ENCODE assay signal across 8 mouse cellular contexts in the genomic region with DNA sequence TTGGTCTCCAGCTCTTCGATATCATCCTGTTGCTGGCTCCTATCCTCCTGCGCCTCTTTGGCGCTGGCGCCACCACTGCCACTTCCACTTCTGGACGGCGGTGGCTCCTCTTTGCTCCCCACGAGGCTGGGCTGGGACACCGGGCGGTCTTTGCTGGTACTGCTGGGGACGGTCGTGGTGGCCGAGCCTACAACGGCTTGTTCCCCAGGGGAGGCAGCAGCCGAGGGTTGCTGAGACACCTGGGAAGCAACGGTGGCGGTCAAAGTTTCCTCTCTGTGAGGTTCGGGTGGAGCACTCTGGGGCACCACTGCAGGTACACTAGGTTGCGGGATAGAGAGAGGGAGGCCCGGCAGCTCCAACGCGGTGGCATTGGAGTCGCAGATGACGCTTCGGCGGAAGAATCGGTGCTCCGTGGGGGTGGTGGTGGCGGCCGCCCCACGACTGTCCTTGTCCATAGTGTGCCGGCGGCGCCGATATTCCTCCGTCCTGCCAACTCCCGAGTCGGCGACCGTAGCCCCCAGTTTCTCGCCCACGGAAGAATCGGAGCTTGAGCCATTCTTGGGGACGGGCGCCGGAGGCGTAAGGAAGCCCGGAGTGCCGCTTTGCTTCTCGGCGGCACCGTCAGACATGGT. TPM values are rescaled to one million over a fixed set of nuclear protein-coding genes. Genes with fewer than 3 reads are reported as not detected.
DNase-seq lines count a peak whose midpoint lies in the region; ATAC-seq and TF ChIP-seq lines count a peak whose summit lies in the region.

No protein-coding gene starts in this region.

- H3K4me2 ChIP-seq in kidney, embryonic 14.5 days (replicated peaks; ENCODE audit: low read depth, low read length) = peak overlapping the region; percentile 85

- 0% methylated on average over 51 of the region's 51 CpGs for WGBS in heart, embryonic 10.5 days
- under 1% methylated on average over 51 of the region's 51 CpGs for WGBS in kidney, embryonic 14.5 days
- under 1% methylated on average over 51 of the region's 51 CpGs for WGBS in liver, adult 2 months

- TF ChIP-seq CTCF in embryonic fibroblast, embryonic 13.5 days (IDR thresholded peaks at IDR 0.05; ENCODE audit: borderline replicate concordance, insufficient read depth, low read length) = no peak
- TF ChIP-seq CTCF in liver, adult 2 months (IDR thresholded peaks at IDR 0.05; ENCODE audit: low read depth, low read length) = peak; percentile 64

- peak; percentile 88 to 90 for DNase-seq in B cell, adult 2 months
- DNase-seq in adrenal gland, postnatal 4 days (ENCODE audit: low spot score in 2 of 2) = peak; percentile 49 to 69
- peak; percentile 93 for DNase-seq in heart, embryonic 10.5 days (ENCODE audit: low spot score)
- DNase-seq in liver, adult 2 months (ENCODE audit: extremely low read depth, low read depth, low spot score) = no peak
- peak; percentile 60 to 83 for DNase-seq in monocyte, adult 2 months (ENCODE audit: low read depth in 1 of 2, low spot score in 2 of 2)
- DNase-seq in spleen, postnatal 14 days (ENCODE audit: low spot score in 2 of 2) = peak; percentile 58 to 76

- ATAC-seq in kidney, embryonic 14.5 days (ENCODE audit: low FRiP score, low TSS enrichment) = peak; percentile 18; the same call in 1 of the 2 replicates

- TF ChIP-seq POLR2A in embryonic fibroblast, embryonic 13.5 days (IDR thresholded peaks at IDR 0.05; ENCODE audit: low read depth, low read length) = no peak
- TF ChIP-seq POLR2A in liver, adult 2 months (IDR thresholded peaks at IDR 0.05; ENCODE audit: extremely low read depth, insufficient read depth, low read length) = no peak

- H3K79me2 ChIP-seq in liver, adult 2 months (ENCODE audit: control insufficient read depth, insufficient read depth, low read length) = 0 out of 2 replicates have a peak, but pooled peaks cover 10% of the 10 kb centered on the region

- peak overlapping the region; percentile 89 for H3K9ac ChIP-seq in kidney, embryonic 14.5 days (ENCODE audit: low read depth, low read length)
- H3K9ac ChIP-seq in liver, adult 2 months (ENCODE audit: low read depth, low read length) = peak overlapping the region; percentile 90

- peak overlapping the region; percentile 73 for H3K4me3 ChIP-seq in embryonic fibroblast, embryonic 13.5 days (ENCODE audit: insufficient read depth, low read length)
- peak overlapping the region; percentile 97 for H3K4me3 ChIP-seq in heart, embryonic 10.5 days
- H3K4me3 ChIP-seq in kidney, embryonic 14.5 days (ENCODE audit: low read length) = peak overlapping the region; percentile 98
- H3K4me3 ChIP-seq in liver, adult 2 months (ENCODE audit: insufficient read depth, low read depth, low read length) = peak overlapping the region; percentile 80

- no peaks in the 10 kb centered on the region for H3K27me3 ChIP-seq in heart, embryonic 10.5 days (ENCODE audit: insufficient read depth, poor library complexity, severe bottlenecking)
- no peaks in the 10 kb centered on the region for H3K27me3 ChIP-seq in kidney, embryonic 14.5 days (ENCODE audit: control insufficient read depth, insufficient read depth, low read length)
- no peaks in the 10 kb centered on the region for H3K27me3 ChIP-seq in liver, adult 2 months (ENCODE audit: control insufficient read depth, insufficient read depth, low read length)

- H3K27ac ChIP-seq in embryonic fibroblast, embryonic 13.5 days (ENCODE audit: insufficient read depth, low read length) = peak overlapping the region; percentile 60; the same call in 1 of the 2 replicates
- H3K27ac ChIP-seq in heart, embryonic 10.5 days = peak overlapping the region; percentile 98
- H3K27ac ChIP-seq in kidney, embryonic 14.5 days (ENCODE audit: low read depth, low read length) = peak overlapping the region; percentile 98; the same call in 1 of the 2 replicates
- peak overlapping the region; percentile 3 for H3K27ac ChIP-seq in liver, adult 2 months (replicated peaks; ENCODE audit: insufficient read depth, low read depth, low read length)

- no peaks in the 10 kb centered on the region for H3K9me3 ChIP-seq in heart, embryonic 10.5 days
- no peaks in the 10 kb centered on the region for H3K9me3 ChIP-seq in kidney, embryonic 14.5 days (ENCODE audit: control insufficient read depth, low read length)

- H3K36me3 ChIP-seq in heart, embryonic 10.5 days = peaks cover 24% of the 10 kb centered on the region
- peaks cover 3% of the 10 kb centered on the region; the same call in 1 of the 2 replicates for H3K36me3 ChIP-seq in kidney, embryonic 14.5 days (ENCODE audit: control insufficient read depth, insufficient read depth, low read length)
- H3K36me3 ChIP-seq in liver, adult 2 months (ENCODE audit: control insufficient read depth, insufficient read depth, low read length) = peaks cover 3% of the 10 kb centered on the region; the same call in 1 of the 2 replicates

- no peaks in the 10 kb centered on the region for H3K4me1 ChIP-seq in embryonic fibroblast, embryonic 13.5 days (ENCODE audit: control insufficient read depth, insufficient read depth, low read length)
- 0 out of 2 replicates have a peak, but pooled peaks cover 2% of the 10 kb centered on the region for H3K4me1 ChIP-seq in heart, embryonic 10.5 days
- H3K4me1 ChIP-seq in kidney, embryonic 14.5 days (ENCODE audit: control insufficient read depth, insufficient read depth, low read length) = peaks cover 12% of the 10 kb centered on the region
- peaks cover 4% of the 10 kb centered on the region for H3K4me1 ChIP-seq in liver, adult 2 months (ENCODE audit: control insufficient read depth, insufficient read depth, low read length)

RNA-seq across cellular contexts. Expression of gene Wnk1, which starts 1.4 kb away (rescaled TPM):
- total RNA-seq in adrenal gland, postnatal 4 days (2021) = 100 to 1,000 TPM; 158 to 191 TPM
- 252 and 322 TPM in 2 replicates for polyA plus RNA-seq in embryonic fibroblast, embryonic 13.5 days (2011; ENCODE audit: insufficient read length, low read depth, missing spikeins)
- polyA plus RNA-seq in heart, embryonic 10.5 days (2016; fragmentation: Nextera tagmentation; extraction: Ambion mirVana) = 68.6 and 71.9 TPM in 2 replicates
- polyA plus RNA-seq in kidney, embryonic 14.5 days (2014; fragmentation: Nextera tagmentation; extraction: Ambion mirVana) = 74.9 and 82.7 TPM in 2 replicates
- total RNA-seq in liver, adult 2 months (2014; rRNA removed) = 62.0 and 72.5 TPM in 2 replicates
- polyA plus RNA-seq in liver, adult 2 months (2012; rRNA removed) = 27.0 and 31.7 TPM in 2 replicates

RNA-seq across cellular contexts. Expression of gene Ninj2, which starts 56.0 kb away (rescaled TPM):
- total RNA-seq in adrenal gland, postnatal 4 days (2021) = not detected
- polyA plus RNA-seq in embryonic fibroblast, embryonic 13.5 days (2011; ENCODE audit: insufficient read length, low read depth, missing spikeins) = not detected in 2 replicates
- polyA plus RNA-seq in heart, embryonic 10.5 days (2016; fragmentation: Nextera tagmentation; extraction: Ambion mirVana) = not detected in 2 replicates
- polyA plus RNA-seq in kidney, embryonic 14.5 days (2014; fragmentation: Nextera tagmentation; extraction: Ambion mirVana) = not detected in 2 replicates
- not detected in 2 replicates for total RNA-seq in liver, adult 2 months (2014; rRNA removed)
- not detected in 2 replicates for polyA plus RNA-seq in liver, adult 2 months (2012; rRNA removed)

Comparison
In these comparisons a context has a peak if more than half of its experiments do, and no peak if none do; other contexts are left out.
1. H3K27ac ChIP-seq: peak in every context shown above with its lines; median percentile 98 in heart, embryonic 10.5 days; 98 in kidney, embryonic 14.5 days; 60 in embryonic fibroblast, embryonic 13.5 days; 3 in liver, adult 2 months.